Mouse (Mus musculus): ENCODE measurements at regions not wholly inside any gene's neighbourhood (a gene's known extent, or its start where the extent isn't known, plus 50 kb on each side); places are given as distances from the start of the nearest gene placed in this dataset.
"Not testable (repeated sequence)": the region's sequence is repeated elsewhere in the genome, so short reads cannot be mapped to it uniquely, and the experiment has no call there.

GRCm38 (mm10) chr5:134848981-134849380 lies 57.6 kb downstream of the Tmem270 start:
- DNase-seq: no peak

GRCm38 (mm10) chr5:134848571-134848970 lies 58.0 kb downstream of the Tmem270 start:
- DNase-seq: no peak

- no peak for DNase-seq
Observed at GRCm38 (mm10) chr5:134845416-134845815, 61.1 kb downstream of the Tmem270 start.

GRCm38 (mm10) chr5:134844216-134844615 lies 62.3 kb downstream of the Tmem270 start:
- DNase-seq: not testable (repeated sequence)

GRCm38 (mm10) chr5:134841205-134841980 lies 65.1 kb downstream of the Tmem270 start:
- no peak for DNase-seq

- no peak for DNase-seq
Observed at GRCm38 (mm10) chr5:134836489-134836888, 70.0 kb downstream of the Tmem270 start.

GRCm38 (mm10) chr5:134832896-134833295 lies 73.6 kb downstream of the Tmem270 start:
- DNase-seq: no peak

GRCm38 (mm10) chr5:134817671-134818070 lies 70.5 kb upstream of the Eln start:
- no peak for DNase-seq

GRCm38 (mm10) chr5:134809121-134809520 lies 62.0 kb upstream of the Eln start:
- DNase-seq: no peak

- no peak for DNase-seq
Observed at GRCm38 (mm10) chr5:134804291-134805049, 57.3 kb upstream of the Eln start.

- peak; percentile 76 for DNase-seq
Observed at GRCm38 (mm10) chr5:134802161-134802719, 55.1 kb upstream of the Eln start.

GRCm38 (mm10) chr5:134800481-134800880 lies 53.4 kb upstream of the Eln start:
- no peak for DNase-seq

- no peak for DNase-seq
Observed at GRCm38 (mm10) chr5:134799911-134800310, 52.8 kb upstream of the Eln start.

GRCm38 (mm10) chr5:134797688-134798094 lies 50.6 kb upstream of the Eln start:
- DNase-seq: peak; percentile 84

Measured in lung, postnatal 36 days (tissue).